8 mouse cellular contexts compared by ENCODE assay signal in the genomic region with DNA sequence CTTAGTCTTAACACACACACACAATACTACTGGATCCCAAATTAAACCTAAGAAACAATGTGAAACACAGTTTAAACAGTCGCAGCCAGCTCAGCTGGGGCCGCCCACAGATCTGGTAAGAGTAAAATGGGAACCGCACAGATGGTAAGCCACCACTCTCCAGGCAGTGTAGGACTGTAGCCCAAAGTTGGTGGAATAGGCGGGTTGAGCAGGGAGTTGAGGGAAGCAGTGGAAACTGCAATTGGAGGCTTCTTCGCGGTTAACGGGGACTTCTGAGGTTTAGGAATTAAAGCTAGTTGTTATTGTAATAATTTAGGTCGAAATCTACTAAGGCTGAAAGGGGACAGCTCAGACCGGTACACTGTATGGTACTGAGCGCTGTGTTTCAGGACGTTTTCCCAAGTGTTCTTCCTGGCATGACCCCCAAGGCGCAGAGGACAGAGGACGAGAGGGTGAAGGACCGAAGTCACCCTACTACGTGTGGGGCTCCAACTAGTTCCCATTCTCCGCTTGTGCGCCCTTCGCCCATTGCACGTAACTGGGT. TPM values are rescaled to one million over a fixed set of nuclear protein-coding genes. Genes with fewer than 3 reads are reported as not detected.
DNase-seq lines count a peak whose midpoint lies in the region; ATAC-seq lines count a peak whose summit lies in the region.

No protein-coding gene starts in this region.

- H3K27me3 ChIP-seq in hindbrain, embryonic 10.5 days (ENCODE audit: insufficient read depth, poor library complexity, severe bottlenecking), result no peaks in the 10 kb centered on the region
- H3K27me3 ChIP-seq in midbrain, embryonic 15.5 days (replicated peaks), result no peaks in the 10 kb centered on the region

- ATAC-seq in midbrain, embryonic 15.5 days (replicated peaks), result peak; percentile 88

- H3K4me1 ChIP-seq in hindbrain, embryonic 10.5 days (replicated peaks), result peaks cover 13% of the 10 kb centered on the region
- H3K4me1 ChIP-seq in midbrain, embryonic 15.5 days, result peaks cover 10% of the 10 kb centered on the region

- WGBS in hindbrain, embryonic 10.5 days, result under 1% methylated on average over 19 of the region's 19 CpGs
- 1% methylated on average over 19 of the region's 19 CpGs for WGBS in midbrain, embryonic 15.5 days

- H3K4me3 ChIP-seq in hindbrain, embryonic 10.5 days, result peak overlapping the region; percentile 86
- peak overlapping the region; percentile 96 for H3K4me3 ChIP-seq in midbrain, embryonic 15.5 days

- H3K9ac ChIP-seq in midbrain, embryonic 15.5 days, result peak overlapping the region; percentile 93

- H3K27ac ChIP-seq in hindbrain, embryonic 10.5 days, result peak overlapping the region; percentile 92
- H3K27ac ChIP-seq in midbrain, embryonic 15.5 days, result peak overlapping the region; percentile 83

- intact Hi-C loops in left cerebral cortex, postnatal 10 days (cut with DNase I), result no loop called here

- H3K9me3 ChIP-seq in hindbrain, embryonic 10.5 days, result no peaks in the 10 kb centered on the region
- no peaks in the 10 kb centered on the region for H3K9me3 ChIP-seq in midbrain, embryonic 15.5 days

- 0 out of 2 replicates have a peak, but pooled peaks cover 4% of the 10 kb centered on the region for H3K36me3 ChIP-seq in hindbrain, embryonic 10.5 days
- H3K36me3 ChIP-seq in midbrain, embryonic 15.5 days (replicated peaks), result no peaks in the 10 kb centered on the region

- DNase-seq in cerebellum, postnatal 10 days, result peak; percentile 49 to 51
- DNase-seq in cerebellum, adult 9-10 months, result no peak
- peak; percentile 11 for DNase-seq in urinary bladder, postnatal 25 days (ENCODE audit: low spot score)
- DNase-seq in urinary bladder, adult 18-20 months (ENCODE audit: low spot score in 2 of 2), result no peak
- DNase-seq in hindbrain, embryonic 10.5 days (ENCODE audit: low spot score), result no peak
- peak; percentile 54 to 58 for DNase-seq in left cerebral cortex, postnatal 10 days (ENCODE audit: extremely low spot score in 1 of 2, low spot score in 2 of 2)
- no peak for DNase-seq in urinary bladder, postnatal 4 days (ENCODE audit: low spot score in 2 of 2)

- peak overlapping the region; percentile 77 for H3K4me2 ChIP-seq in midbrain, embryonic 15.5 days

RNA-seq across cellular contexts. Expression of gene Bloc1s5, which starts 0.6 kb away (rescaled TPM):
- 20.1 and 25.8 TPM in 2 replicates for polyA plus RNA-seq in hindbrain, embryonic 10.5 days (2016; fragmentation: Nextera tagmentation; extraction: Ambion mirVana)
- 10 to 100 TPM in 1 of 2 experiments, 1 to 10 TPM in 1; 9.4 to 13.2 TPM for total RNA-seq in left cerebral cortex, postnatal 10 days (2021)
- 21.0 and 24.4 TPM in 2 replicates for polyA plus RNA-seq in midbrain, embryonic 15.5 days (2015; fragmentation: Nextera tagmentation; extraction: Ambion mirVana)

RNA-seq across cellular contexts. Expression of gene Eef1e1, which starts 24.5 kb away (rescaled TPM):
- polyA plus RNA-seq in hindbrain, embryonic 10.5 days (2016; fragmentation: Nextera tagmentation; extraction: Ambion mirVana), result 69.4 and 71.5 TPM in 2 replicates
- total RNA-seq in left cerebral cortex, postnatal 10 days (2021), result 10 to 100 TPM; 46.2 to 46.9 TPM
- 106 and 107 TPM in 2 replicates for polyA plus RNA-seq in midbrain, embryonic 15.5 days (2015; fragmentation: Nextera tagmentation; extraction: Ambion mirVana)

Comparison
In these comparisons a context has a peak if more than half of its experiments do, and no peak if none do; other contexts are left out.
1. DNase-seq: peak in cerebellum, postnatal 10 days (2 of 2), urinary bladder, postnatal 25 days (single experiment) and left cerebral cortex, postnatal 10 days (2 of 2); none in cerebellum, adult 9-10 months (single experiment), urinary bladder, adult 18-20 months (0 of 2), hindbrain, embryonic 10.5 days (single experiment) and urinary bladder, postnatal 4 days (0 of 2).